Mouse (Mus musculus): ENCODE measurements around the gene Tmem82. TPM values are rescaled to one million over a fixed set of nuclear protein-coding genes. Genes with fewer than 3 reads are reported as not detected.

Gene Tmem82
- 0.39 and 0.51 TPM in 2 replicates for polyA plus RNA-seq (2012; ENCODE audit: low replicate concordance)

DNA sequence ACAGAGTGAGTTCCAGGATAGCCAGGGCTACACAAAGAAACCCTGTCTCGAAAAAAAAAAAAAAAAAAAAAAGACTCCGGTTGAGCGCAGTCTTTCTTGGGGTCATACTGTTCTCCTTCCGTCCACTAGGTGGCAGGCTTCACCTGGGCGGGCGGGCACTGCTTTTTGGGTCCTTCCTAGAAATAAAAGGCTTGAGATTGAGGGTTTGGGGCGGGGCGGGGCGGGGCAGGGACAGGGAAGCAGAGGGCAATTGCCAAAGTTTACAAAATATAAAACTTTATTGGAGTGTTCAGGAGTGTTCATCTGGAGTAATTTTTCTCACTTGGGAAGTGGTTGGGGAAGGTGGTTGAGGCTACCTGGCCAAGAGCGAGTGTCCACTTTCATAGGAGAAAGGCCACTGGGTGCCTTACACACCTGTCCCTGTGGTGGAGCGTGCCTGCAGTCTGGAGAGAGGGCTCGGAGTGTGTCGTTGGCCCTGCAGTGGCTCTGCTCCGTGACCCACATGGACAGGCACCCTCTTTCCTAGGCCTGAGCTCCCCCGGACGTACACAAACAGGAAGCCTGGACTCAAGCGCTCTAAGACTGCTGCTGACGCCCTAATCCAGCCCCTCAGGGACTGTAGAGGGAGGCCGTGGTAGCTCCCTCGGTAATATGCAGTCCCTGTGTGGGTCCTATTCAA is at the start of gene Tmem82:
Gene Tmem82, minus strand, starts transcription at position 69 of the 679 bp plus-strand sequence.

DNA sequence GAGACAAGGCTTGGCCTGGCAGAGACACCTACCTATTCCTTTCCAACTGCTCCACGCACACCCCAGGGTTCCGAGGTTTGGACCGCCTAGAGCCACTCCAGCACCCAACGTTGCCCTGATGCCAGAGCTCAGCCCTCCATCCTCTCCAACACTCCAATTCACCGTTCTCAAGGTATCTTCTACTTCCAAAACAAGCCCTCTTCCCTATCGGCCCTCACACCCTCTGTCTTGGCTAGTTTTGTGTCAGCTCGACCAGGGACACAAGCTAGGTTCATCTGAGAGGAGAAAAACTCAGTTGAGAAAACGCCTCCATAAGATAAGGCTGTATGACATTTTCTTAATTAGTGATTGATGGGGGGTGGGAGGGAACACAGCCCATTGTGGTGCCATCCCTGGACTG is 46.4 kb upstream of the Tmem82 start, which contains the start of gene Plekhm2:
Gene Plekhm2, minus strand, starts transcription at position 101 of the 400 bp plus-strand sequence.

DNA sequence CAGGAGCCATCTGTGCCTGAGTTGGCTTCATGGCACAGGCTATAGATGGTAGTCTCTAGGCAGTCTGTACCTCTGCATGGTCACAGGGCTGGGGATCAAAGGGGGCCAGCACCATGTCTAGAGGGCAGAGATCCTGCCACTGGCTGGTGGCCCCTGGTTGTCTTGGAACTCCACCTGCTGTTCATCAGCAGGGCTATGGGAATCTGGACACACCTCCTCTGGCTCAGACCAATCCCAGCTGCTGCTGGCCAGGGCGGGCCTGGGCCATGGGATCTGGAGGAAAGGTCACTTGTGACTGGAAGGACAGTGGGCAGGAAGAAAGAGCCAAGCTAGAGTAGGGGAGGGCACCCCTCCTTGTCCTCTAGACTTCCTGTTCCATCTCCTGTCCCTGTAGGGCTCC is 5.2 kb upstream of the Tmem82 start, which contains the start of gene Slc25a34:
Gene Slc25a34, minus strand, starts transcription at position 156 of the 400 bp plus-strand sequence.

GRCm38 (mm10) chr4:141605861-141606260 is 12.6 kb downstream of the Tmem82 start, which contains the start of gene Fblim1:
Gene Fblim1, minus strand, starts transcription at chr4:141606096.

Other genes starting within 250 kb of the Tmem82 start
- gene Clcnka, start 219.9 kb downstream of the Tmem82 start, polyA plus RNA-seq (2012; ENCODE audit: low replicate concordance): not detected in 2 replicates
- 0.66 TPM in 1 of 2 replicates, not detected in the other for gene Clcnkb, start 202.6 kb downstream of the Tmem82 start, polyA plus RNA-seq (2012; ENCODE audit: low replicate concordance)
- not detected in 2 replicates for gene Hspb7, start 197.9 kb downstream of the Tmem82 start, polyA plus RNA-seq (2012; ENCODE audit: low replicate concordance)
- gene Srarp, start 182.5 kb downstream of the Tmem82 start, polyA plus RNA-seq (2012; ENCODE audit: low replicate concordance): not detected in 2 replicates
- 33.7 and 37.3 TPM in 2 replicates for gene Zbtb17, start 174.0 kb downstream of the Tmem82 start, polyA plus RNA-seq (2012; ENCODE audit: low replicate concordance)
- 261 and 418 TPM in 2 replicates for gene Spen, start 80.0 kb downstream of the Tmem82 start, polyA plus RNA-seq (2012; ENCODE audit: low replicate concordance)
- gene Fblim1, start 12.5 kb downstream of the Tmem82 start, polyA plus RNA-seq (2012; ENCODE audit: low replicate concordance): 2.7 TPM in 2 replicates
- gene Slc25a34, start 5.2 kb upstream of the Tmem82 start, polyA plus RNA-seq (2012; ENCODE audit: low replicate concordance): not detected in 2 replicates
- 22.8 and 33.3 TPM in 2 replicates for gene Plekhm2, start 46.3 kb upstream of the Tmem82 start, polyA plus RNA-seq (2012; ENCODE audit: low replicate concordance)
- gene Rsc1a1, start 67.0 kb upstream of the Tmem82 start, polyA plus RNA-seq (2012; ENCODE audit: low replicate concordance): 12.9 TPM in 1 of 2 replicates, not detected in the other
- gene Ddi2, start 104.8 kb upstream of the Tmem82 start, polyA plus RNA-seq (2012; ENCODE audit: low replicate concordance): 3.7 and 18.6 TPM in 2 replicates
- gene Agmat, start 128.0 kb upstream of the Tmem82 start, polyA plus RNA-seq (2012; ENCODE audit: low replicate concordance): not detected in 2 replicates
- gene Dnajc16, start 172.3 kb upstream of the Tmem82 start, polyA plus RNA-seq (2012; ENCODE audit: low replicate concordance): 2.2 and 3.2 TPM in 2 replicates
- gene Casp9, start 175.0 kb upstream of the Tmem82 start, polyA plus RNA-seq (2012; ENCODE audit: low replicate concordance): 30.7 and 39.1 TPM in 2 replicates
- gene Cela2a, start 207.5 kb upstream of the Tmem82 start, polyA plus RNA-seq (2012; ENCODE audit: low replicate concordance): not detected in 2 replicates
- not detected in 2 replicates for gene Ctrc, start 227.7 kb upstream of the Tmem82 start, polyA plus RNA-seq (2012; ENCODE audit: low replicate concordance)